Mouse (Mus musculus) heart, adult 9 months (tissue): ENCODE data around the gene Fam192a.

Experiments used
- DNase-seq, 2 experiments: peaks; one replicate each; pipeline ENCODE4 v3.0.0; 2022; ENCODE audit warnings: low spot score in 2 of 2

Gene Fam192a

GRCm38 (mm10) chr8:94571896-94572295 is 29.9 kb downstream of the Fam192a start:
- DNase-seq, result no peak

DNA sequence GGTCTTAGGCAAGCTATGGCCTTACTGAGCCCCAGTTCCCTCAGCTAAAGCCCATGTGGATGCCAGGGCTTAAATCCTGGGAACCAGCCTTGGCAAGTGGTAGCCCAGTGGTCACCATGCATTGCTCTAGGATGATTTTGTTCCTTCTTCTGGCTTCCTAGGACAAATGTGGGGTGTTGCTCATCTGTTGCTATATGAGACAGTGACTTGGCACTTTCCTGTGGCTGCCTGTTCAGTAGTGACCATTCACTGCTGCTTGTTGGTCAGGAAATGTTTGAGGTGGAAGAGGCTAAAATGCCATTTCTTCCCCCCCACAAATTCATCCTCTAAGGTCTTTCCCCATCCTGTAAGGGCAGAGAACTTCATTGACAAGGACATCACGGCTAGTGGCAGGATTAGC is 32.4 kb downstream of the Fam192a start:
- DNase-seq, result no peak

GRCm38 (mm10) chr8:94568098-94568497 is 33.7 kb downstream of the Fam192a start:
- DNase-seq, result no peak

- DNase-seq, result no peak
Observed at GRCm38 (mm10) chr8:94567159-94567849, 34.5 kb downstream of the Fam192a start.

- DNase-seq, result no peak
Observed at GRCm38 (mm10) chr8:94566446-94567158, 35.2 kb downstream of the Fam192a start.

DNA sequence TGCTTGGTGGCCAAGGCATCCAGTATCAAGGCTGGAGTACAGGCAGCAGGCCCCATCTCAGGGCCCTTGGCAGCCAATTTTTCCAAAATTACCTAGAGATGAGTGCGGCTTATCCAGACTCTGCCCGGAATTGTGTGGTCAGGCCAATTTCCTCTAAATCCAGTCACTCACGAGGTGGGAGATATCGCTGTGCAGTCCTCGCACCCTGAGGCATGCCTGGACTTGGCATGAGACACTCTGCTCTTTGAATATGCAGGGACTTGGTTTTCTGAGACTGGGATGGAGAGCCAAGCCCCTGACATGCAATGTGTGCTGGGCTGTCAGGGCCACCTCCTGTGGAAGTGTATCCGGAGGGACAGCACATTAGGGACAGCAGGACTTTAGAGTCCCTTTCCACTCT is 35.8 kb downstream of the Fam192a start:
- no peak for DNase-seq

- no peak for DNase-seq
Observed at GRCm38 (mm10) chr8:94564421-94564820, 37.4 kb downstream of the Fam192a start.

- no peak for DNase-seq
Observed at GRCm38 (mm10) chr8:94561256-94561655, 40.5 kb downstream of the Fam192a start.

GRCm38 (mm10) chr8:94557281-94557680 is 44.5 kb downstream of the Fam192a start:
- DNase-seq, result no peak

DNA sequence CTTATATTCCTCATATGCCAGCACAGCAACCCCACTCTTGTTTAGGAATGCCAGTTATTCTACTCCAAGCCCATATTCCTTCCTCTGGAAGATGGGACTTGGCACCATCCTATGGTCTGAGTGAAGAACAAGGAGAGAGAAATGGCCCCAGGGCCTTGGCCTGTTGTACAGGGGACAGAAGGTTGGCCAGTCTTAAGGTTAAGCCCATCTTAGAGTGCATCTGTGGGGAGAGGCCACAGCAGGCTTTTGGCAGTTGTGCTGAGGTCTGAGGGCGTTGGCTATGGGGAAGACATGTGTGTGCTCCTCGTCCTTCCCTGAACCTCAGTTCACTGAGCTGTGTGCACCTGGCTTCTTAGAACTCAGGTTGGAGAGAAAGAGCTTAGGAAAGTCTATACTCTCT is 49.1 kb downstream of the Fam192a start:
- no peak for DNase-seq

- peak in 1 of 2 experiments; percentile 14 for DNase-seq
Observed at GRCm38 (mm10) chr8:94551471-94552422, 50.0 kb downstream of the Fam192a start.

DNA sequence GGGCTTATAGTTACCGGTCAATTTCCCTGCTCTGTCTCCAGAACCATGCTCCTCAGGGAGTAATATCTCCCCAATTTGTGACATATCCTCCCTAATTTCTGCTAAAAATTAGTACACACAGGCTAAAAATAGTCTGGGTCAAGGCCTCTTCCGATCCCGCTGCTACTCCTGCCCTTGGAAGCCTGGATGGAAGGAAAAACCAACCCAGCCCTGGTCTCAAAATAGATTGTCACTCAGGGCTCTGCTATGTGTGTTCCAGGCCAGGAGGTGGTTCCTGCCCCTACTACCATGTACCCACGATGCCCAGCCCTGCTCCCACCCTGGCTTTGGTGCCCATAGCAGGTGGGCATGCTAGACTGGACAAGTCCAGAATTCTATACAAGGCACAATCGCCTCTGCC is 51.8 kb downstream of the Fam192a start:
- peak; percentile 48 to 58 for DNase-seq

DNA sequence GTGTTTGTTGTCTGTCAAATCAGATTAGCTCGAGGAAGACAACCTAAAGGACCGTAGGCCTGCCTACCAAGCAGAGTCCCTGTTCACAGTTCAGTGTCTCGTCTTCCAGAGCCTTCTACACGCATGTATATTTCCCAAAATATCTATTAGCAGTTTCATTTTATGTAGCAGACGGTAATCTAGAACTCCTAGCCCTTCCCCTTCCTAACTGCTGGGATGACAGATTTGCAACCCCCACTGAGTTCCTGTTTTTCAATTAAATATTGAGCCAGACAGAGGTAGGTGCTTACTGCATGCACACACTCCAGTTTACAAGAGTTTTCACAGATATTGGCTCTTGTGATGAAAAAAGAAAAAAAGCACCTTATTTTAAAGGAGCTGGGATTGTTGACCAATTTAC is 52.3 kb downstream of the Fam192a start:
- DNase-seq, result no peak

DNA sequence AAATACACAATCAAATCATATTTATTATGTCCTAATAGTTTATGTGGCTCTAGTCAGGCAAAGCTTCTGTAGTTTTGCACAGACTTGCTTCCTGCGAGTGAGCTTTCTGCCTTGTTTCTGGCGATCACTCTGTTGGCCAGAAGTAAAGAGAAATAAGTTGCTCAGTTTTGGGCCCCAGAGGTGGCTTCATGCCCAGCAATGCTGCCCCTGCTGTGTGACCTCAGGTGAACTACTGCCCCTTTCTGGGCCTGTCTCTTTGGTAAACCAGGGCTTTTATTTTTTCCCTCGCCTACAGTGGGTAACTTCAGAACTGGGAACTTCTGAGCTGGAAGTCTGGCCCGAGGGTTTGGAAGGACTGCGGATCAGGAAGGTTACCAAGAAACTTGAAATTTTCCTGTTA is 52.8 kb downstream of the Fam192a start:
- DNase-seq, result no peak

DNA sequence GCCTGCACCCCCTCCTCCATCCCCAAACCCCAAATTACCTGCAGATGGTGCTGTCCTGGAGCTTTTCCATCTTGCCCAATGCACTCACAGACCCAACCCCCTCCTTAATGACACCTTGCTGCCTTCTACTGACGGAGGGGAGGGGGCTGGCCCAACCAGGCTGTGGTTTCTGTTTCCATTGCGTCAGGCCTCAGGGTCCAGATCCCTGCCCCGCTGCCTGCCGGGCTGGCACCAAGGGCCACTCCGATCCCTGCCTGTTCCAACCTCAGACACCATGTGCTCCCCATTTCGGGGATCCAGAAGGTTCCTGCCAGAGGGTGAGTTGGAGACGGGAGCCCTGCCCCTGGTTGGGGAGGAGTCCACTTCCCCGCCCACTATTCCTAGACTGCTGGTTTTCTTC is 57.8 kb downstream of the Fam192a start:
- DNase-seq, result no peak

GRCm38 (mm10) chr8:94540889-94541795 is 60.7 kb downstream of the Fam192a start:
- no peak for DNase-seq

DNA sequence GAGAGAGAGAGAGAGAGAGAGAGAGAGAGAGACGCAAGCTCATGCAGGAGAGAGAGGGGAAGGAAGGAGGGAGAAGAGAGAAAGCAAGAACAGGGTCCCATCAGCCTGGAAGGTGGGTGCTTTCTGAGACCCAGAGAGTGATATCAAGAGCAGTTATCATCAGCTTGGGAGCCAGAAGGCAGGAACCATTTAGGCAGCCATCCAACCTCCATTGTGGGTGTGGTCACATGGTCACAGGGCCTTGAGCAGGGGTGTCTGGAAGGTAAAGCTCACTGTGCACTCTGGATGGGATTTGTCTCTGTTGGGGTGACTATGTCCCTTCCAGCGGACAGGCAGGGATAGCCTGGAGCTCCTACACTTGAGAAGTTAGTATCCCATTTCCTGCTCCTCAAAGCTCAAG is 61.8 kb downstream of the Fam192a start:
- DNase-seq, result no peak

- DNase-seq, result peak; percentile 41 to 45
Observed at GRCm38 (mm10) chr8:94537456-94537855, 64.3 kb downstream of the Fam192a start.

DNA sequence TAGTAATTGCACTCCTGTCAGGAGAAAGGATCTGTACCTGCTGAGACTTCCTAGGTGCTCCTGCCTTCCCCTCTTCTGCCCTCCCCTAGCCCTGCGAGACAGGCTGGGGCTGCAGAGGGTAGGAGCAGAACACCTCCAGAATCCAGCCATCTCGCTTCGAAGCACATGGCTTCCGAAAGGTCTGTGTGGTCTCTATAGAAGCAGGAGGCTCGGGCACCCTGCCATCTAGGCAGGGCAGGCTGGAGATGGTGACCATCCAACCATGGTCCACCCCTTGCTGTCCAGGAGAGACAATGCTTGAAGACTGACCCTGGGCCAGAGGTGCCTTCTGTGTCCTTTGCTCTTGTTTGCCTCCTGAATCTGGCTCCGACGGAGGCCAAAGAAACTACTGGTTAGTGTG is 66.2 kb downstream of the Fam192a start:
- DNase-seq, result no peak

GRCm38 (mm10) chr8:94534612-94535011 is 67.2 kb downstream of the Fam192a start:
- no peak for DNase-seq
